Mouse (Mus musculus): ENCODE data around the gene Dexi.

Gene Dexi

DNA sequence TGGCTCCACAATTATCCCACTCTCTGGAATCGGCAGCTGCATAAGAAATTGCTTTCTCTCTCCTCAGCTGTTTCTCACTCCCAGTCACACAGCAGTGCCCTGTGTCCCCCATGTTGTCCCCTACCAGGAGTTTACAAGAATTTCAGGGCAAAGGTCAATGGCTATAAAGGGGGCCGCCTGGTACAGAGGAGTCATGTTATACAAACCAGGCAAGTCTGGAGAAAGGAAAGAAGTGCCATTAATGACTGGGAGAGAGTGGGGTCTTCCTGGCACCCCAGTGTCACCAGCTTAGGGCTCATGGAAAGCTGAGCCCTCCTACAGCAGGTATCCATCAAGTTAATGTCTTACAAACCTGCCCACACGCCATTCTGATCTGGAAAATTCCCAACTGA lies 88.3 kb downstream of the Dexi start:
- DNase-seq (ENCODE audit: low spot score) = no peak

DNA sequence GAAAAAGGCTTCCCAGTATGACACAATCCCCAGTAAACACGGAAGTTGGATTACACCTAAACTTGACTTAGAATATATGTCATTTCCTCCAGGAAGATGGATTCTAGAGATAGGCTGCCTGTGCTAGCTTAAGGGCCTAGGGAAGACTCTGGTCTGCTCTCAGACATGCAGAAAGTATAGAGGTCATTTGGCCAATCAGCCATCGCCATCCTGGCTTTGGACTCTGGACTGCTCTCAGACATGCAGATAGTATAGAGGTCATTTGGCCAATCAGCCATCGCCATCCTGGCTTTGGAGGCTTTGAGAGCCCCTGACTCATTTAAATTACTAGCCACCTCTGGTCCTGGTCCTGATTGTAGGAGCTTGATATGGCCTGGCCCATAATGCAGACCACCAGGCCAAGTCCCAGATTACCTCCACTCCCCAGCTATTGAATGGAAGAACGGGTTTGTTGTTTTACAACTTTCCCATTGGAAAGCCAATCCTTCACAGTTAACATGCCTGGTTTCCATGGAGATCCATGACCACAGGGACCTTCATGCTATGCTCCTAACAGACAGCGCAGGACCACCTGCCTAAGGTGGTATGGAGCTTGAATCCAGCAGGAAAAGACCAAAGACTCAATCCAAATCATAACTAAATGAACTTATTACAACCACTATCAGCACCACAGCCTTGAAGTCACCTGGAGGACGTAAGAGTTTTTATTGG lies 88.8 kb downstream of the Dexi start:
- DNase-seq (ENCODE audit: low spot score) = no peak
